Mouse (Mus musculus) embryo, embryonic 11.5 days (tissue): ENCODE results near the gene Ankrd44.

Experiments used
- DNase-seq: peaks from one replicate; pipeline ENCODE4 v3.0.0-alpha.2; 2012; ENCODE audit warnings: low read depth, low spot score

The Ankrd44 gene

GRCm38 (mm10) chr1:54809811-54810549, 116.2 kb downstream of the Ankrd44 start:
- no peak for DNase-seq

GRCm38 (mm10) chr1:54809098-54809490, 117.1 kb downstream of the Ankrd44 start:
- DNase-seq = no peak

DNA sequence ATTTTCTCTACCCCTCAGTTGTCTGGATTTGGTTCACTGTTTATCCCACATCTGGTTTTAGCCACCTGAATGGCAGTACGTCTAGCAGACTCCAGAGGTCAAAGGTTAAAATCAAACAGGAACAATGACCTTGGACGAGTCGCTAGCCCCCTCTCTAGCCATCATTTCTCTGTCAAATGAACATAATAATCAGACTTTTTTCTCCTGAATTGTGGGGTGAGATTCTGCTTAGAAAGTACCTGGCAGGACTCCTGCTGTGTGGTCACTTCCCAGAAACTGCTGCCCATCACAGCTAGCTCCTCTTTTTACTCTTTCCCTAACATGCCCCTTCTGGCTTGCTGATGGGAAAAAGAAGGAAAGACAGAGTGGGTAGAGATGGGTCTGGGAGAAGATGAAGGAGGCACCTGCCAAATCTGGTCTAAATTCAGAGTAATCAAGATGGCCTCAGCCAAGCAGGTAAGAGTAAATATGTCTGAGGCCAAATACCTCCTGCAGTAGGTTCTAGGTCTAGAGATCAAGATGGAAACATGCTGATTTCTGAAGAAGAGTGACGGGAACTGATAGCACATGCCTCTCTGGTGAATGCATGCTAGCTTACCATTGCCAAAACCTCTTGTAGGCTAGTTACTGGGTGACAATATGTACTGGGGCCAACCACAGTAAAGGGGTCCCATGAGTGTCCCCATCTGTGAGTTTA, 117.6 kb downstream of the Ankrd44 start:
- DNase-seq = no peak

- no peak for DNase-seq
Observed at GRCm38 (mm10) chr1:54807832-54808231, 118.4 kb downstream of the Ankrd44 start.

- no peak for DNase-seq
Observed at GRCm38 (mm10) chr1:54806116-54806850, 119.9 kb downstream of the Ankrd44 start.

- no peak for DNase-seq
Observed at GRCm38 (mm10) chr1:54804406-54804805, 121.8 kb downstream of the Ankrd44 start.

GRCm38 (mm10) chr1:54802703-54803102, 123.5 kb downstream of the Ankrd44 start:
- DNase-seq = no peak

GRCm38 (mm10) chr1:54801256-54801655, 124.9 kb downstream of the Ankrd44 start:
- DNase-seq = no peak

GRCm38 (mm10) chr1:54799421-54799820, 126.8 kb downstream of the Ankrd44 start:
- DNase-seq = no peak

GRCm38 (mm10) chr1:54798415-54798814, 127.8 kb downstream of the Ankrd44 start:
- no peak for DNase-seq

- no peak for DNase-seq
Observed at GRCm38 (mm10) chr1:54794709-54795108, 131.5 kb downstream of the Ankrd44 start.

DNA sequence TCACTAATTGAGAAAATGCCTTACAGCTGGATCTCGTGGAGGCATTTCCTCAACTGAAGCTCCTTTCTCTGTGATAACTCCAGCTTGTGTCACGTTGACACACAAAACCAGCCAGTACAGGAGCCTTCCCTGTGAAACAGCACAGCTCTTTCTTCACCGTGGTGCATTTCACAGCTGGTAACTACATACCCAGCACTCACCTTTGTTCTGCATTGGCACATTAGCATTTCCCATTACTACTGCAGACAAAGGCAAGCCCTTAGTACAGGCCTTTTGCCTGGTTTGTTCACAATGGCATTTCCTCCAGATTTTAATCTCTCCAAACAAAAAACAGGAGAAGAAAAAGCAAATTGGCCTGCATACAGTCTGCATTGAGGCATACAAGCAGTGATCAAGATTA, 134.8 kb downstream of the Ankrd44 start:
- no peak for DNase-seq

GRCm38 (mm10) chr1:54789327-54789960, 136.7 kb downstream of the Ankrd44 start:
- DNase-seq = no peak

- no peak for DNase-seq
Observed at GRCm38 (mm10) chr1:54788337-54788736, 137.8 kb downstream of the Ankrd44 start.

GRCm38 (mm10) chr1:54778151-54778550, 148.0 kb downstream of the Ankrd44 start:
- no peak for DNase-seq

DNA sequence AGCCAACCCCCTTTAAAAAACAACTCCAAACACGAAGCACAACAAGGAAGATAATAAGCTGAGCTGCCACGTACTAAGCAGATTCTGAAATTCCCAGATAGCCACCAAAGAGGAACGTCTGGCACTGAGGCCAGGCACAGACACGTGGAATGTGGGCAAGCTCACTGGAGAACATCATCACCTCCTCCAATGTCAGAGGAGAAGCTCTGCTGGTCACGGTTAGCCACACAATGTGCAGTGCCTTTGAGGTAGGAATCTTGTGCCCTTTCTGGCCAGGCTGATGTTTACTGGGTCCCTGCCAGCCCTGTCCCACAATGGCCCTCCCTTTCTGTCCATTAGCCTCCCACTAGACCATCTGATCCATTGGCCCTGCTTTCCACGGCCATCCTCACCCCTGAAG, 149.1 kb downstream of the Ankrd44 start:
- DNase-seq = no peak

DNA sequence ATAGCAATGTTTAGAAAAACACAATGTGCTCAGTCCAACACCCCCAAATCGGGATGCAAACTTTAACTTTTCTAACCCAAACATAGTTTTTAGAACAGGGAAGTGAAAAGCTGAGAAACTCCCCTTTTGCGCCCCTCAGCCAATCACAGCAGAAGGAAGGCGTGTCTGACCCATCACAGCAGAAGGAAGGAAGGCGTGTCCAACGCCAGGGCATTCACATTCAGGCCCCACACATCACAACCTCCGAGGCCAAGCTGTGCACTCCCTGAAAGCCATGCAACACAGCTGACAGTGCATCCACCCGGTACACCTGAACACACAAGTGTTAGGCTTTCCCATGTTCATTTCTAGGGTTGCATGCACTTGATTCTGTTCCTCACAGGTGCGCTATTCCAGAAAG, 150.1 kb downstream of the Ankrd44 start:
- DNase-seq = no peak

GRCm38 (mm10) chr1:54772843-54773242, 153.3 kb downstream of the Ankrd44 start:
- no peak for DNase-seq

- no peak for DNase-seq
Observed at GRCm38 (mm10) chr1:54771471-54771870, 154.7 kb downstream of the Ankrd44 start.

- DNase-seq = no peak
Observed at GRCm38 (mm10) chr1:54767221-54767620, 159.0 kb downstream of the Ankrd44 start.

DNA sequence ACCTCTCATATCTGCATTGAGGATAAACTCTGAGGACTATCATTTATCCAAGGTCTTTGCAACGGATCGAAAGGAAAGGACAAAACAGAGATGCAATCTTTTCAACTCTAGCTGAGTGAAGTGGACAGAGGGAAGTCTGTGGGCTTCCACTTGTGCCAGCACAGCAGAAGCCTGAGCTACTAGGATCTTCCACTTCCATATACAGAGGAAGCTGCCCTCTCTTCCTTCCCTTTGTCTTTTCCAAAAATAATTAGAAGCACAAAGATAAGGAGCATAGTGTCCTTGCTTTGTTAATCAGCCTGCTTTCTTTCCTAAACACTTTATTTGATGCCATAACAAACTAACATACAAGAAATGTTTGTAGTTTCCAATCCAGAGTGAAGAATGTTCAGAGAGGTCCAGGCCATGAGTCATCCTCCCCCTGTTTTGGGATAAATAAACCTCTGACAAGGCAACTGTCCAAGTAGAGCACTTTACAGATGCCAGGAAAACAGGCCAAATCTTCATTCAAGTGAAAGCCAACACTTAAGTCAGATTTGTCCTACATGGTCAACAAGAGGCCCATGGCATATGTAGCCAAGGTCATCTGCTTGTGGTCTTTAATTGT, 160.5 kb downstream of the Ankrd44 start:
- DNase-seq = no peak
